Mouse (Mus musculus) ovary, postnatal 14 days (tissue): ENCODE measurements around the gene Olfr1243.
"Not testable (repeated sequence)": the region's sequence is repeated elsewhere in the genome, so short reads cannot be mapped to it uniquely, and the experiment has no call there.

Experiments used
- DNase-seq: peaks from one replicate; pipeline ENCODE4 v3.0.0; 2022; ENCODE audit warnings: low spot score

Olfr1243 gene

DNA sequence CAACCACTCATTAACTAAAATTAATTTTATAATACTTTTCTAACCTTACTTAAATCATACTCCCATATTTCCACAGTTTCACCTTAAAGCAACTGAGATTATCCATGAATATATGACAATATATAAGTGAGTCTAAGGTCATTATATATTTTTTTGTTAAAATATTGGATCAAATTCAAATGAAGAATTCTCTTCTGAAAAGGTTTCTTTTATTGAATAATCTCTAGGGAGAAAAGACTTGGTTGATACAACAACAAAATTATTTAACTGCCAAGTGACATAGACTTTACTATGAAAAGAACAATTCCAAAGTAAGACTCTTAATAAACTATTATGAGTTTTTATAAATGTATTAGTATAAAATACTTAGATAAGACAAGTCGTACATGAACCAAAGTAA is at the start of gene Olfr1243:
Gene Olfr1243, minus strand, starts transcription at position 101 of the 400 bp plus-strand sequence.
- no peak for DNase-seq

- no peak for DNase-seq
Measured at GRCm38 (mm10) chr2:89578347-89578746, 47.1 kb upstream of the Olfr1243 start, which contains the start of gene Olfr1245. Gene Olfr1245 (minus strand): TSS chr2:89578447.

GRCm38 (mm10) chr2:89562706-89563105 is 31.4 kb upstream of the Olfr1243 start:
- not testable (repeated sequence) for DNase-seq

GRCm38 (mm10) chr2:89544516-89544915 is 13.2 kb upstream of the Olfr1243 start:
- no peak for DNase-seq

GRCm38 (mm10) chr2:89539923-89540322 is 8.6 kb upstream of the Olfr1243 start:
- DNase-seq, result no peak

GRCm38 (mm10) chr2:89498235-89498634 is 33.1 kb downstream of the Olfr1243 start, which contains the start of gene Olfr1242:
Gene Olfr1242 (minus strand): TSS chr2:89498335.
- no peak for DNase-seq

DNA sequence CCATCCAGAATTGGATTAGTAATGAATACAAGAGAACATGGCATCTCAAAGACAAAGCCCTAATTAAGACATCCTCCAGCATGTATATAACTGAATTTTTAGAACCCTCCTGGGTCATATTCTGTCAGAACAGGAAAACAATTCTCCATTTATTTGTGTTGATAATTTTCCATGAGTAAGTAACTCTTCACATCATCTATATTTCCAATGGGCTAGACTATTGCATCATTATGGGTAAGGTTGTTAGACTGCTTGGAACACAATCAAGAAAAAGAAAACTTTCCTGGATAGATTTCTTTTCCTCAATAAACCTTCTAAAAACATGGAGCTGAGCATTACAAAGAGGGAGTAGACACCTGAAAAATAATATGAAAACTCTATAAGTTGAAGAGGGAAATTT is 44.3 kb downstream of the Olfr1243 start, which contains the start of gene Olfr1241:
Gene Olfr1241, minus strand, starts transcription at position 101 of the 400 bp plus-strand sequence.
- no peak for DNase-seq
